Mouse (Mus musculus): Measurements from ENCODE around the gene 5730409E04Rik. TPM values are rescaled to one million over a fixed set of nuclear protein-coding genes. Genes with fewer than 3 reads are reported as not detected.

Gene 5730409E04Rik
- total RNA-seq, 2 experiments from 2014 or later = 1.2 to 2.5 TPM

- no peak for ATAC-seq (replicated peaks; ENCODE audit: poor library complexity, severe bottlenecking)
Observed at GRCm38 (mm10) chr4:126632668-126633067, 23.1 kb downstream of the 5730409E04Rik start.

GRCm38 (mm10) chr4:126636330-126636729, 26.7 kb downstream of the 5730409E04Rik start:
- ATAC-seq (replicated peaks; ENCODE audit: poor library complexity, severe bottlenecking) = no peak

- ATAC-seq (replicated peaks; ENCODE audit: poor library complexity, severe bottlenecking) = no peak
Observed at GRCm38 (mm10) chr4:126637446-126637845, 27.8 kb downstream of the 5730409E04Rik start.

GRCm38 (mm10) chr4:126639339-126639738, 29.7 kb downstream of the 5730409E04Rik start:
- no peak for ATAC-seq (replicated peaks; ENCODE audit: poor library complexity, severe bottlenecking)

GRCm38 (mm10) chr4:126641901-126642300, 32.3 kb downstream of the 5730409E04Rik start:
- ATAC-seq (replicated peaks; ENCODE audit: poor library complexity, severe bottlenecking) = no peak

GRCm38 (mm10) chr4:126643815-126644214, 34.2 kb downstream of the 5730409E04Rik start:
- ATAC-seq (replicated peaks; ENCODE audit: poor library complexity, severe bottlenecking) = peak; percentile 69

- no peak for ATAC-seq (replicated peaks; ENCODE audit: poor library complexity, severe bottlenecking)
Observed at GRCm38 (mm10) chr4:126644333-126644963, 34.8 kb downstream of the 5730409E04Rik start.

GRCm38 (mm10) chr4:126647996-126648910, 38.6 kb downstream of the 5730409E04Rik start:
- ATAC-seq (replicated peaks; ENCODE audit: poor library complexity, severe bottlenecking) = no peak

- ATAC-seq (replicated peaks; ENCODE audit: poor library complexity, severe bottlenecking) = no peak
Observed at GRCm38 (mm10) chr4:126653148-126653547, 43.5 kb downstream of the 5730409E04Rik start.

GRCm38 (mm10) chr4:126655356-126655755, 45.7 kb downstream of the 5730409E04Rik start:
- ATAC-seq (replicated peaks; ENCODE audit: poor library complexity, severe bottlenecking) = peak; percentile 69

- ATAC-seq (replicated peaks; ENCODE audit: poor library complexity, severe bottlenecking) = no peak
Observed at GRCm38 (mm10) chr4:126661249-126661648, 51.6 kb downstream of the 5730409E04Rik start.

Other genes with a start within 250 kb of the 5730409E04Rik start
- gene Ago3, start 180.3 kb upstream of the 5730409E04Rik start, total RNA-seq (2014; fragmentation: Nextera tagmentation) = 8.9 and 21.4 TPM in 2 replicates
- gene Ago3, start 180.3 kb upstream of the 5730409E04Rik start, total RNA-seq (2017) = 6.6 and 6.8 TPM in 2 replicates
- 22.5 and 32.9 TPM in 2 replicates for gene Ago1, start 141.2 kb upstream of the 5730409E04Rik start, total RNA-seq (2014; fragmentation: Nextera tagmentation)
- gene Ago1, start 141.2 kb upstream of the 5730409E04Rik start, total RNA-seq (2017) = 18.2 and 18.6 TPM in 2 replicates
- 2.7 and 4.6 TPM in 2 replicates for gene Ago4, start 76.3 kb upstream of the 5730409E04Rik start, total RNA-seq (2014; fragmentation: Nextera tagmentation)
- gene Ago4, start 76.3 kb upstream of the 5730409E04Rik start, total RNA-seq (2017) = 4.1 and 4.6 TPM in 2 replicates
- gene Clspn, start 52.9 kb upstream of the 5730409E04Rik start, total RNA-seq (2014; fragmentation: Nextera tagmentation) = 37.8 and 57.9 TPM in 2 replicates
- 53.5 and 91.2 TPM in 2 replicates for gene Clspn, start 52.9 kb upstream of the 5730409E04Rik start, total RNA-seq (2017)
- 295 and 328 TPM in 2 replicates for gene Psmb2, start 67.8 kb downstream of the 5730409E04Rik start, total RNA-seq (2014; fragmentation: Nextera tagmentation)
- gene Psmb2, start 67.8 kb downstream of the 5730409E04Rik start, total RNA-seq (2017) = 102 and 140 TPM in 2 replicates
- gene Tfap2e, start 126.4 kb downstream of the 5730409E04Rik start, total RNA-seq (2014; fragmentation: Nextera tagmentation) = not detected in 2 replicates
- not detected in 2 replicates for gene Tfap2e, start 126.4 kb downstream of the 5730409E04Rik start, total RNA-seq (2017)
- 13.0 and 17.9 TPM in 2 replicates for gene Ncdn, start 143.6 kb downstream of the 5730409E04Rik start, total RNA-seq (2014; fragmentation: Nextera tagmentation)
- 6.3 and 10.1 TPM in 2 replicates for gene Ncdn, start 143.6 kb downstream of the 5730409E04Rik start, total RNA-seq (2017)
- 15.4 and 16.2 TPM in 2 replicates for gene AU040320, start 143.7 kb downstream of the 5730409E04Rik start, total RNA-seq (2014; fragmentation: Nextera tagmentation)
- gene AU040320, start 143.7 kb downstream of the 5730409E04Rik start, total RNA-seq (2017) = 13.2 and 16.8 TPM in 2 replicates